Mouse (Mus musculus): Measurements from ENCODE around the gene Tada3. TPM values are rescaled to one million over a fixed set of nuclear protein-coding genes. Genes with fewer than 3 reads are reported as not detected.

Gene Tada3
- polyA plus RNA-seq, 1 experiment = 24.5 TPM

- WGBS = 4% methylated on average over 2 of the region's 2 CpGs
- no peak for TF ChIP-seq CTCF (IDR thresholded peaks at IDR 0.05; ENCODE audit: extremely low read depth, insufficient read length, insufficient replicate concordance, low read depth, low read length)
- no peak for TF ChIP-seq POLR2A (IDR thresholded peaks at IDR 0.05; ENCODE audit: low read depth, low read length)
- Histone ChIP-seq H3K27ac (ENCODE audit: insufficient read depth, low read depth, low read length) (peak overlapping the region; percentile 64), H3K27me3 (ENCODE audit: control insufficient read depth, insufficient read depth, low read length) (no peaks in the 10 kb centered on the region), H3K4me1 (ENCODE audit: control insufficient read depth, insufficient read depth, insufficient read length, low read length) (peaks cover 5% of the 10 kb centered on the region), H3K36me3 (ENCODE audit: control insufficient read depth, insufficient read depth, low read length) (no peaks in the 10 kb centered on the region), H3K4me3 (ENCODE audit: low read depth, low read length) (no peak overlapping the region)
Observed at GRCm38 (mm10) chr6:113344321-113344720, 33.4 kb downstream of the Tada3 start.

GRCm38 (mm10) chr6:113343177-113344092 lies 34.2 kb downstream of the Tada3 start, which contains the start of gene Camk1:
Gene Camk1 (minus strand): TSS chr6:113343984.
- Histone ChIP-seq H3K36me3 (ENCODE audit: control insufficient read depth, insufficient read depth, low read length) (no peaks in the 10 kb centered on the region), H3K27ac (ENCODE audit: insufficient read depth, low read depth, low read length) (peak within 1 kb of the TSS; percentile 64), H3K4me1 (ENCODE audit: control insufficient read depth, insufficient read depth, insufficient read length, low read length) (peaks cover 5% of the 10 kb centered on the region), H3K27me3 (ENCODE audit: control insufficient read depth, insufficient read depth, low read length) (no peaks in the 10 kb centered on the region), H3K4me3 (ENCODE audit: low read depth, low read length) (peak within 1 kb of the TSS; percentile 63)
- TF ChIP-seq CTCF (IDR thresholded peaks at IDR 0.05; ENCODE audit: extremely low read depth, insufficient read length, insufficient replicate concordance, low read depth, low read length) = no peak
- peak; percentile 80 for TF ChIP-seq POLR2A (IDR thresholded peaks at IDR 0.05; ENCODE audit: low read depth, low read length)
- WGBS = 12% methylated on average over 32 of the region's 32 CpGs

- peaks cover 3% of the 10 kb centered on the region; the same call in 1 of the 2 replicates for H3K36me3 ChIP-seq (ENCODE audit: control insufficient read depth, insufficient read depth, low read length)
- TF ChIP-seq CTCF (IDR thresholded peaks at IDR 0.05; ENCODE audit: extremely low read depth, insufficient read length, insufficient replicate concordance, low read depth, low read length) = no peak
- no peak for TF ChIP-seq POLR2A (IDR thresholded peaks at IDR 0.05; ENCODE audit: low read depth, low read length)
- WGBS = 57% methylated on average over 4 of the region's 7 CpGs
- H3K4me3 ChIP-seq (ENCODE audit: low read depth, low read length) = peak overlapping the region; percentile 26; the same call in 1 of the 2 replicates
- H3K27ac ChIP-seq (ENCODE audit: insufficient read depth, low read depth, low read length) = no peak overlapping the region
- no peaks in the 10 kb centered on the region for H3K27me3 ChIP-seq (ENCODE audit: control insufficient read depth, insufficient read depth, low read length)
- peaks cover 5% of the 10 kb centered on the region for H3K4me1 ChIP-seq (ENCODE audit: control insufficient read depth, insufficient read depth, insufficient read length, low read length)
Observed at GRCm38 (mm10) chr6:113342297-113342696, 35.4 kb downstream of the Tada3 start.

- Histone ChIP-seq H3K4me1 (ENCODE audit: control insufficient read depth, insufficient read depth, insufficient read length, low read length) (peaks cover 5% of the 10 kb centered on the region), H3K27ac (ENCODE audit: insufficient read depth, low read depth, low read length) (no peak overlapping the region), H3K27me3 (ENCODE audit: control insufficient read depth, insufficient read depth, low read length) (no peaks in the 10 kb centered on the region), H3K4me3 (ENCODE audit: low read depth, low read length) (0 out of 2 replicates have a peak overlapping the region, but pooled peaks have one; percentile 1), H3K36me3 (ENCODE audit: control insufficient read depth, insufficient read depth, low read length) (peaks cover 3% of the 10 kb centered on the region; the same call in 1 of the 2 replicates)
- 84% methylated on average over 6 of the region's 6 CpGs for WGBS
- TF ChIP-seq POLR2A (IDR thresholded peaks at IDR 0.05; ENCODE audit: low read depth, low read length) (no peak), CTCF (IDR thresholded peaks at IDR 0.05; ENCODE audit: extremely low read depth, insufficient read length, insufficient replicate concordance, low read depth, low read length) (no peak)
Observed at GRCm38 (mm10) chr6:113341574-113341973, 36.1 kb downstream of the Tada3 start.

- H3K4me1 ChIP-seq (ENCODE audit: control insufficient read depth, insufficient read depth, insufficient read length, low read length) = peaks cover 9% of the 10 kb centered on the region
- no peaks in the 10 kb centered on the region for H3K27me3 ChIP-seq (ENCODE audit: control insufficient read depth, insufficient read depth, low read length)
- WGBS = 55% methylated on average over 8 of the region's 8 CpGs
- no peak overlapping the region for H3K4me3 ChIP-seq (ENCODE audit: low read depth, low read length)
- no peak for TF ChIP-seq POLR2A (IDR thresholded peaks at IDR 0.05; ENCODE audit: low read depth, low read length)
- TF ChIP-seq CTCF (IDR thresholded peaks at IDR 0.05; ENCODE audit: extremely low read depth, insufficient read length, insufficient replicate concordance, low read depth, low read length) = no peak
- peaks cover 21% of the 10 kb centered on the region for H3K36me3 ChIP-seq (ENCODE audit: control insufficient read depth, insufficient read depth, low read length)
- H3K27ac ChIP-seq (ENCODE audit: insufficient read depth, low read depth, low read length) = no peak overlapping the region
Observed at GRCm38 (mm10) chr6:113336852-113337620, 40.6 kb downstream of the Tada3 start.

GRCm38 (mm10) chr6:113334216-113334615 lies 43.5 kb downstream of the Tada3 start:
- Histone ChIP-seq H3K4me1 (ENCODE audit: control insufficient read depth, insufficient read depth, insufficient read length, low read length) (peaks cover 13% of the 10 kb centered on the region), H3K27me3 (ENCODE audit: control insufficient read depth, insufficient read depth, low read length) (no peaks in the 10 kb centered on the region), H3K27ac (ENCODE audit: insufficient read depth, low read depth, low read length) (no peak overlapping the region), H3K36me3 (ENCODE audit: control insufficient read depth, insufficient read depth, low read length) (peaks cover 25% of the 10 kb centered on the region), H3K4me3 (ENCODE audit: low read depth, low read length) (no peak overlapping the region)
- TF ChIP-seq CTCF (IDR thresholded peaks at IDR 0.05; ENCODE audit: extremely low read depth, insufficient read length, insufficient replicate concordance, low read depth, low read length) (no peak), POLR2A (IDR thresholded peaks at IDR 0.05; ENCODE audit: low read depth, low read length) (no peak)
- WGBS = 60% methylated on average over 6 of the region's 6 CpGs
